Mouse (Mus musculus): ENCODE results near the gene Arfgef2. TPM values are rescaled to one million over a fixed set of nuclear protein-coding genes. Genes with fewer than 3 reads are reported as not detected.

Arfgef2 gene
- total RNA-seq, 1 experiment, result 23.6 TPM

GRCm38 (mm10) chr2:166826491-166827224 is 21.3 kb downstream of the Arfgef2 start:
- Histone ChIP-seq H3K36me3 (ENCODE audit: control insufficient read depth, insufficient read depth, low read length, poor library complexity, severe bottlenecking) (no peaks in the 10 kb centered on the region; the same call in 1 of the 2 replicates), H3K4me1 (ENCODE audit: control insufficient read depth in 2 of 2, insufficient read depth in 2 of 2, low read length in 2 of 2, poor library complexity in 1 of 2) (peaks cover 0 to 1% of the 10 kb centered on the region in 2 experiments; a peak in 1 of 4 replicates), H3K9me3 (ENCODE audit: control insufficient read depth, insufficient read depth, low read depth, low read length) (no peaks in the 10 kb centered on the region), H3K27ac (ENCODE audit: insufficient read depth, low read depth, low read length, poor library complexity, severe bottlenecking) (no peak overlapping the region), H3K9ac (ENCODE audit: insufficient read depth, low read depth, low read length, poor library complexity, severe bottlenecking) (no peak overlapping the region), H3K4me3 (ENCODE audit: insufficient read depth in 1 of 2, low read depth in 1 of 2, low read length in 2 of 2, poor library complexity in 1 of 2, severe bottlenecking in 1 of 2) (no peak overlapping the region)
- no peak for DNase-seq (ENCODE audit: low read depth, low spot score)
- in situ Hi-C loops (cut with MboI; ENCODE audit: low sequenced_read_pairs in 2 of 2, unreplicated experiment in 2 of 2), result no loop called here
- TF ChIP-seq ZC3H11A (IDR thresholded peaks at IDR 0.05; ENCODE audit: borderline replicate concordance, low read depth, low read length) (no peak), ZNF384 (IDR thresholded peaks at IDR 0.05; ENCODE audit: low read depth, low read length) (no peak), HCFC1 (IDR thresholded peaks at IDR 0.05; ENCODE audit: borderline replicate concordance, insufficient read depth, low read length) (no peak), MAFK (IDR thresholded peaks at IDR 0.05; ENCODE audit: insufficient read depth, low read depth, low read length) (no peak), CHD2 (IDR thresholded peaks at IDR 0.05; ENCODE audit: low read depth, low read length) (no peak)

GRCm38 (mm10) chr2:166828306-166828705 is 22.9 kb downstream of the Arfgef2 start:
- Histone ChIP-seq H3K36me3 (ENCODE audit: control insufficient read depth, insufficient read depth, low read length, poor library complexity, severe bottlenecking) (no peaks in the 10 kb centered on the region; the same call in 1 of the 2 replicates), H3K4me1 (ENCODE audit: control insufficient read depth in 2 of 2, insufficient read depth in 2 of 2, low read length in 2 of 2, poor library complexity in 1 of 2) (no peaks in the 10 kb centered on the region), H3K9ac (ENCODE audit: insufficient read depth, low read depth, low read length, poor library complexity, severe bottlenecking) (no peak overlapping the region), H3K9me3 (ENCODE audit: control insufficient read depth, insufficient read depth, low read depth, low read length) (no peaks in the 10 kb centered on the region), H3K27ac (ENCODE audit: insufficient read depth, low read depth, low read length, poor library complexity, severe bottlenecking) (no peak overlapping the region), H3K4me3 (ENCODE audit: insufficient read depth in 1 of 2, low read depth in 1 of 2, low read length in 2 of 2, poor library complexity in 1 of 2, severe bottlenecking in 1 of 2) (no peak overlapping the region)
- no peak for DNase-seq (ENCODE audit: low read depth, low spot score)
- TF ChIP-seq MAFK (IDR thresholded peaks at IDR 0.05; ENCODE audit: insufficient read depth, low read depth, low read length), result no peak
- no peak for TF ChIP-seq HCFC1 (IDR thresholded peaks at IDR 0.05; ENCODE audit: borderline replicate concordance, insufficient read depth, low read length)
- no peak for TF ChIP-seq CHD2 (IDR thresholded peaks at IDR 0.05; ENCODE audit: low read depth, low read length)
- TF ChIP-seq ZNF384 (IDR thresholded peaks at IDR 0.05; ENCODE audit: low read depth, low read length), result no peak
- TF ChIP-seq ZC3H11A (IDR thresholded peaks at IDR 0.05; ENCODE audit: borderline replicate concordance, low read depth, low read length), result no peak
- in situ Hi-C loops (cut with MboI; ENCODE audit: low sequenced_read_pairs in 2 of 2, unreplicated experiment in 2 of 2), result no loop called here

- peaks cover 7% of the 10 kb centered on the region; the same call in 1 of the 2 replicates for H3K36me3 ChIP-seq (ENCODE audit: control insufficient read depth, insufficient read depth, low read length, poor library complexity, severe bottlenecking)
- TF ChIP-seq MAFK (IDR thresholded peaks at IDR 0.05; ENCODE audit: insufficient read depth, low read depth, low read length) (no peak), ZC3H11A (IDR thresholded peaks at IDR 0.05; ENCODE audit: borderline replicate concordance, low read depth, low read length) (no peak), ZNF384 (IDR thresholded peaks at IDR 0.05; ENCODE audit: low read depth, low read length) (no peak), CHD2 (IDR thresholded peaks at IDR 0.05; ENCODE audit: low read depth, low read length) (no peak), HCFC1 (IDR thresholded peaks at IDR 0.05; ENCODE audit: borderline replicate concordance, insufficient read depth, low read length) (no peak)
- no peaks in the 10 kb centered on the region for H3K4me1 ChIP-seq (ENCODE audit: control insufficient read depth in 2 of 2, insufficient read depth in 2 of 2, low read length in 2 of 2, poor library complexity in 1 of 2)
- H3K27ac ChIP-seq (ENCODE audit: insufficient read depth, low read depth, low read length, poor library complexity, severe bottlenecking), result no peak overlapping the region
- no peaks in the 10 kb centered on the region for H3K9me3 ChIP-seq (ENCODE audit: control insufficient read depth, insufficient read depth, low read depth, low read length)
- no peak overlapping the region for H3K4me3 ChIP-seq (ENCODE audit: insufficient read depth in 1 of 2, low read depth in 1 of 2, low read length in 2 of 2, poor library complexity in 1 of 2, severe bottlenecking in 1 of 2)
- H3K9ac ChIP-seq (ENCODE audit: insufficient read depth, low read depth, low read length, poor library complexity, severe bottlenecking), result no peak overlapping the region
- in situ Hi-C loops (cut with MboI; ENCODE audit: low sequenced_read_pairs in 2 of 2, unreplicated experiment in 2 of 2), result no loop called here
- no peak for DNase-seq (ENCODE audit: low read depth, low spot score)
Observed at GRCm38 (mm10) chr2:166830350-166830749, 25.0 kb downstream of the Arfgef2 start.

- TF ChIP-seq ZC3H11A (IDR thresholded peaks at IDR 0.05; ENCODE audit: borderline replicate concordance, low read depth, low read length) (no peak), MAFK (IDR thresholded peaks at IDR 0.05; ENCODE audit: insufficient read depth, low read depth, low read length) (no peak)
- H3K27ac ChIP-seq (ENCODE audit: insufficient read depth, low read depth, low read length, poor library complexity, severe bottlenecking), result no peak overlapping the region
- in situ Hi-C loops (cut with MboI; ENCODE audit: low sequenced_read_pairs in 2 of 2, unreplicated experiment in 2 of 2), result no loop called here
Observed at GRCm38 (mm10) chr2:166834091-166834490, 28.7 kb downstream of the Arfgef2 start.

More at GRCm38 (mm10) chr2:166834091-166834490, 28.7 kb downstream of the Arfgef2 start:
- Histone ChIP-seq H3K9ac (ENCODE audit: insufficient read depth, low read depth, low read length, poor library complexity, severe bottlenecking) (no peak overlapping the region), H3K9me3 (ENCODE audit: control insufficient read depth, insufficient read depth, low read depth, low read length) (no peaks in the 10 kb centered on the region), H3K36me3 (ENCODE audit: control insufficient read depth, insufficient read depth, low read length, poor library complexity, severe bottlenecking) (peaks cover 18% of the 10 kb centered on the region; the same call in 1 of the 2 replicates), H3K4me3 (ENCODE audit: insufficient read depth in 1 of 2, low read depth in 1 of 2, low read length in 2 of 2, poor library complexity in 1 of 2, severe bottlenecking in 1 of 2) (no peak overlapping the region), H3K4me1 (ENCODE audit: control insufficient read depth in 2 of 2, insufficient read depth in 2 of 2, low read length in 2 of 2, poor library complexity in 1 of 2) (no peaks in the 10 kb centered on the region)
- no peak for DNase-seq (ENCODE audit: low read depth, low spot score)

Measured in ES-E14 (cell line).